Mouse (Mus musculus) C2C12 (cell line): ENCODE results near the gene Lrr1.

Experiments
- CEBPB ChIP-seq: IDR thresholded peaks from one replicate; pipeline ENCODE4 v1.6.1; 2011; ENCODE audit warnings: low read depth, mild to moderate bottlenecking, control low read depth, moderate library complexity
- CTCF ChIP-seq: IDR thresholded peaks from one replicate; pipeline ENCODE4 v1.5.1; 2011; ENCODE audit not compliant: control insufficient read depth, insufficient read depth, insufficient read length
- MAX ChIP-seq: IDR thresholded peaks from one replicate; pipeline ENCODE4 v1.6.1; 2011; ENCODE audit warnings: mild to moderate bottlenecking, control low read depth
- MYOD1 ChIP-seq: IDR thresholded peaks from one replicate; pipeline ENCODE4 v1.6.1; 2011; ENCODE audit warnings: low read depth; ENCODE audit not compliant: control insufficient read depth, insufficient read length
- MYOG ChIP-seq: IDR thresholded peaks from one replicate; pipeline ENCODE4 v1.6.1; 2011; ENCODE audit not compliant: control insufficient read depth, insufficient read length; ENCODE audit errors: extremely low read depth
- USF1 ChIP-seq: IDR thresholded peaks from one replicate; pipeline ENCODE4 v1.6.1; 2011; ENCODE audit warnings: low read depth, mild to moderate bottlenecking, control low read depth, moderate library complexity

DNA sequence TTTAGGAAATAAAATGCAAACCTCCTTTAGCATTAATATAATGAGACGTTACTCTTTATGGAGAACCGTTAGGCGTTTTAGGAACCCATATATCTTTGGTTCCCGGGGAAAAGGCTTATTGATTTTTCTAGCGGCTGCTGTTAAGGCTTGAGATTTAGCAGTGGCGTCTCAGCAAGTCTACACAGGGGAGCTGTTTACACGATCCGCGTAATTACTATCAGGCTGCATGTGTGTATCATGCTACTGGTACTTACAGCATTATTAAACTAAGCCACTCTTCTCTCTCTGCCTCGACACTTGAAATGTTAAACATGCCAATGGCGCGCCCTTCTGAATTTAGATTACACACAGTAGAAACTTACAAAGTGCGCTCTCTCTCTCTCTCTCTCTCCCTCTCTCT is 18.6 kb upstream of the Lrr1 start:
- no peak for TF ChIP-seq CTCF
- TF ChIP-seq MYOG: no peak
- no peak for TF ChIP-seq MAX
- TF ChIP-seq USF1: no peak
- no peak for TF ChIP-seq CEBPB
- TF ChIP-seq MYOD1: no peak
